Mouse (Mus musculus): ENCODE results near the gene Snrpd3. TPM values are rescaled to one million over a fixed set of nuclear protein-coding genes. Genes with fewer than 3 reads are reported as not detected.

Snrpd3 gene
- polyA plus RNA-seq, 1 experiment from 2014 or later = 144 TPM

DNA sequence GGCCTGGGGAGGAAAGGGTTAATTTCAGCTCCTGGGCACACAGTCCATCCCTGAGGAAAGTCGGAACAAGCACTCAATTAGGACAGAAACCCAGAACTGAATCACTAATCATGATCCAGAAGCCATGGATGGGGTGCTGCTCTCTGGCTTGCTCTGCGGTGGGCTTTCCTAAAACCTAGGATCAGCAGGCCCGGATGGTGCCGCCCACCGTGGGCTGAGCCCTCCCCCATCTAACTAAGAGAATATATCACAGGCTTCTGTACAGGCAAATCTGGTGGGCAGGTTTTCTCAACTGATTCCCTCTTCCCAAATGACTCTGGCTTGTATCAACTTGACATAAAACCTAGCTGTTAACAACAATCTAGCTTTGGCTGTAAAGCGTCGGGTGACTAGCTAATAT, 30.6 kb downstream of the Snrpd3 start:
- Histone ChIP-seq H3K27ac (ENCODE audit: low read length) (no peak overlapping the region), H3K4me2 (ENCODE audit: low read depth, low read length) (peak overlapping the region; percentile 32)
- ATAC-seq = peak; percentile 12; the same call in 1 of the 2 replicates

DNA sequence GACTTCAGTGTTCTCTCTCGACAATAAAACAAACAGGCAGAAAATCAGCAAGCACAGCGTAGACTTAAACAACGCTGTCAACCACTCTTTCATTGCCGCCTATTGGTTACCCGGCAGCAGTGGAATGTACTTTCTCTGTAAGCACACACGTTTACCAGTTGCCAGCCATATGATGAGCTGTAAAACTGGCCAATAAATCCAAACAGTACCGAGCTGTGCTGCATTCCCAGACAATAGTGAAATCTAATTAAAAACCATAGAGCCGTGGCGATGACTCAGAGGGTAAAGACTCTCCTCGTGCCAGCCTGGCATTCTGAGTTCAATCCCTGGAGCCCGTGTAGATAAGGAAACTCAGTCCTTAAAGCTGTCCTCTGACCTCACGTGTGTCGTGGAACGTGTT, 31.1 kb downstream of the Snrpd3 start:
- Histone ChIP-seq H3K27ac (ENCODE audit: low read length) (no peak overlapping the region; the same call in none of the 2 replicates), H3K27me3 (replicated peaks; ENCODE audit: control insufficient read depth, insufficient read depth, low read length) (no peaks in the 10 kb centered on the region), H3K4me2 (ENCODE audit: low read depth, low read length) (peak overlapping the region; percentile 26; the same call in 1 of the 2 replicates), H3K36me3 (ENCODE audit: control insufficient read depth, insufficient read depth, low read length) (no peaks in the 10 kb centered on the region), H3K4me3 (ENCODE audit: low read length) (no peak overlapping the region), H3K4me1 (ENCODE audit: control insufficient read depth, insufficient read depth, low read length) (peaks cover 8% of the 10 kb centered on the region), H3K9ac (ENCODE audit: low read depth, low read length) (no peak overlapping the region), H3K9me3 (ENCODE audit: control insufficient read depth, low read length) (no peaks in the 10 kb centered on the region)
- peak; percentile 83 for ATAC-seq
- WGBS = 22% methylated on average over 14 of the region's 14 CpGs

More for the DNA sequence above, 30.6 kb downstream of the Snrpd3 start:
- H3K27me3 ChIP-seq (replicated peaks; ENCODE audit: control insufficient read depth, insufficient read depth, low read length) = no peaks in the 10 kb centered on the region
- H3K4me3 ChIP-seq (ENCODE audit: low read length) = no peak overlapping the region
- WGBS = 31% methylated on average over 7 of the region's 7 CpGs
- H3K9me3 ChIP-seq (ENCODE audit: control insufficient read depth, low read length) = no peaks in the 10 kb centered on the region
- H3K36me3 ChIP-seq (ENCODE audit: control insufficient read depth, insufficient read depth, low read length) = no peaks in the 10 kb centered on the region
- H3K4me1 ChIP-seq (ENCODE audit: control insufficient read depth, insufficient read depth, low read length) = peaks cover 8% of the 10 kb centered on the region
- H3K9ac ChIP-seq (ENCODE audit: low read depth, low read length) = peak overlapping the region; percentile 43; the same call in 1 of the 2 replicates

DNA sequence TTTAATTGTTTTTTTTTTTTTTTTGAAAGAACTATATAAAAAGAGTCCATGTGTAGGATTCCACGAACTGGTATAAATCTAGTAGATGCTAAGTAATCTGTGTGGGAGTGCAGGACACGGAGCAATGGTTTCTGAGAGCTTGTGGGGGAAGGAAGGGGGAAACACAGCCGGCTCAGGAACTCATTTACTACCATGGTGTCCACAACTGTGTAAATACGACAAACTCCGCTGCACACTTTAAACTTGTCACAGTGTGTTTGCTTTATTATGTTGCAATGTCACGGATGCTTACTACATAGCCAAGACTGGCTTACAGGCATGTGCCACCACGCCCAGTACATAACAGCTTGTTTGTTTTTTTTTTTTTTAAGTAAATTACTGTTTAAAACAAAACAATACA, 32.5 kb downstream of the Snrpd3 start:
- Histone ChIP-seq H3K36me3 (ENCODE audit: control insufficient read depth, insufficient read depth, low read length) (no peaks in the 10 kb centered on the region), H3K27me3 (replicated peaks; ENCODE audit: control insufficient read depth, insufficient read depth, low read length) (no peaks in the 10 kb centered on the region), H3K4me3 (ENCODE audit: low read length) (no peak overlapping the region), H3K4me2 (ENCODE audit: low read depth, low read length) (no peak overlapping the region), H3K27ac (ENCODE audit: low read length) (no peak overlapping the region), H3K4me1 (ENCODE audit: control insufficient read depth, insufficient read depth, low read length) (peaks cover 8% of the 10 kb centered on the region), H3K9me3 (ENCODE audit: control insufficient read depth, low read length) (no peaks in the 10 kb centered on the region), H3K9ac (ENCODE audit: low read depth, low read length) (no peak overlapping the region)
- 48% methylated on average over 7 of the region's 7 CpGs for WGBS
- no peak for ATAC-seq

DNA sequence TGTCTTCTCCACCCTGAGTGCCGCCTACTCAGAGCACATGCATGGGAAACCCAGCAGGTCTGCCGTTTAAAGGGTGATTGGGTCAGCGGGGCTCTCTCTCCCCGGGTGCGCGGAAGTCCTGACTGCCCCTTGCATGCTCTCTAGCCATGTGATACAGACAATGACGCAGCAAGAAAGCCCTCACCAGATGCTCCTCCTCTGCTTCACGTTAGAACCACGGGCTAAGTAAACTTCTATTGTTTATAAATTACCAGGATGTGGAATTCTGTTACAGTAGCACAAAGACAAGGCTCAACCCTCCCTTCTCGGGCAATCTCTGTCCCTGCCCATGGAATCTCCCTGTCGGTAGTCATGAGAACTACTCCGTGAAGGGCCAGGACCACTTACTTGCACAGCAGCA, 33.8 kb downstream of the Snrpd3 start:
- H3K27ac ChIP-seq (ENCODE audit: low read length) = no peak overlapping the region
- H3K4me2 ChIP-seq (ENCODE audit: low read depth, low read length) = no peak overlapping the region; the same call in 1 of the 2 replicates
- no peak for ATAC-seq
- 25% methylated on average over 12 of the region's 12 CpGs for WGBS
- H3K9ac ChIP-seq (ENCODE audit: low read depth, low read length) = peak overlapping the region; percentile 40; the same call in 1 of the 2 replicates
- H3K9me3 ChIP-seq (ENCODE audit: control insufficient read depth, low read length) = no peaks in the 10 kb centered on the region
- no peaks in the 10 kb centered on the region for H3K27me3 ChIP-seq (replicated peaks; ENCODE audit: control insufficient read depth, insufficient read depth, low read length)
- peaks cover 10% of the 10 kb centered on the region for H3K4me1 ChIP-seq (ENCODE audit: control insufficient read depth, insufficient read depth, low read length)
- H3K36me3 ChIP-seq (ENCODE audit: control insufficient read depth, insufficient read depth, low read length) = no peaks in the 10 kb centered on the region
- H3K4me3 ChIP-seq (ENCODE audit: low read length) = no peak overlapping the region

DNA sequence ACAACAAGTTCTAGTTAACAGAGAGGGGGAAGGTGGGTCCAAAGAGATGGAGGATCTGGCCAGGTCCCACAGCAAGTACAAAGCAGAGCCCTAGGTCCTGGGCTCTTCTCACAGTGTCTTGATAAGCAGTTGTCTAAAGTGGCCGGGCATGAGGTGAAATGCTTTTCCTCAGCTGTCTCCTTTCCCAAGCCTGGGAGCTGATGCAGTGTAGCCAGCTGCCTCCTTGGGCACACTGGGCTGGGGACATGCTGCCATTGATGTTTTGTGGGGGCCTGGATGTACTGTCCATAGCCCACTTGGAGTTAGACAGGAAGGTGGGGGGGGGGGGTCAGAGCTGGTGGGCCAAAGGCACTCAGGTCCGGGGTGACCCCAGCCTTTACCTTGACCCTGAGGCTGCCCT, 34.8 kb downstream of the Snrpd3 start:
- H3K36me3 ChIP-seq (ENCODE audit: control insufficient read depth, insufficient read depth, low read length) = no peaks in the 10 kb centered on the region
- no peak overlapping the region for H3K4me3 ChIP-seq (ENCODE audit: low read length)
- no peak for ATAC-seq
- H3K4me1 ChIP-seq (ENCODE audit: control insufficient read depth, insufficient read depth, low read length) = peaks cover 13% of the 10 kb centered on the region
- H3K9me3 ChIP-seq (ENCODE audit: control insufficient read depth, low read length) = no peaks in the 10 kb centered on the region
- H3K27me3 ChIP-seq (replicated peaks; ENCODE audit: control insufficient read depth, insufficient read depth, low read length) = no peaks in the 10 kb centered on the region
- 62% methylated on average over 2 of the region's 2 CpGs for WGBS
- no peak overlapping the region for H3K4me2 ChIP-seq (ENCODE audit: low read depth, low read length)
- no peak overlapping the region for H3K9ac ChIP-seq (ENCODE audit: low read depth, low read length)
- H3K27ac ChIP-seq (ENCODE audit: low read length) = no peak overlapping the region

DNA sequence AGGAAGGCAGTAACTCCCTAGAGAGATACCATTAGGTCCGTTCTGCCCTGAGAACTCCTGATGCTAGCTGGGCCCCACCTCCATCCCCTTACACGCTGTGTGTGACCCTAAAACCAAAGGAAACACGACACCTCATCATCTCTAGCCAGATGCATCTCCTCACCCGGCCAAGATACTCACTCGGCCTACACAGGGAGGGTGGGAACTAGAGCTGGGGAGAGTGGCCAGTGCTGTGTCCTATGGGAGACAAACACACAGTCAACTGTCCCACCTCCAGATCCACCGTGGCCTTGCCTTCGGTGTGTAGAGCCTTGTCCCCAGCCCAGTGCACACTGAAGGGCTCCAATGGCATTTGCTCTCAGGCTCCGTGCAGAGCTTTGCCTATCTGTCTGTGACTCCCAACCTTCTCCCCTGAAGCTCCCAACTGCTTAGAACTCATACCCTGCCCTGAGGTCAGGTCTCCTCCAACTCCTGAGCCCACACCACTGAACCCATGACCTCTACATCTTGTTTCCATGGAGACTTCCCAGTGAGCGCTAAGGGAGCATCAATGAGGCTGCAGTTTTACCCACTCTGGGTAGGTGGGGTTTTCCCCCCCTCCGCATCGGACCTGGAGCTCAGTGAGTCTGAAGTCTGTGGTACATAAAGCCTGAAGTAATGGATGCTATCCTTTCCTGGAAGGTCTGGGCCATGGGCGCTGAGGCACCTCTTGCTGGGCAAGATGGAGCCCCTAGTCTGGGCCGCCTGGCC, 35.5 kb downstream of the Snrpd3 start:
- 68% methylated on average over 13 of the region's 13 CpGs for WGBS
- ATAC-seq = no peak
- H3K4me1 ChIP-seq (ENCODE audit: control insufficient read depth, insufficient read depth, low read length) = peaks cover 12% of the 10 kb centered on the region

DNA sequence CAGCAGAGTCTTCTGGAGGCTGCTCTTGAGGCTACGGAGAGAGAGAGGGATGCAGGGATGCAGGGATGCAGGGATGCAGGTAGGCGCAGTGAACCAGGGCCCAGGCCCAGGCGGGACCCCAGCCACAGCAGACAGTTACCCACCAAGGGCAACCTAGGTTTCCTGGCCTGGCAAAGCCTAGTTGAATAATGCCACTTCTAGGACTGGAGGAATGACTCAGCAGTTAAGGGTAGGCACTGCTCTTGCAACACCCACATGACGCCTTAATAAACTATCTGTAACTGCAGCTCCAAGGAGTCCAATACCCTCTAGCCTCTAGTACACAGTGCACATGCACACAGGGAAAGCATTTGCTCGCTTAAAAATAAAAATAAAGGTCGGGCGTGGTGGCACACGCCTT, 36.7 kb downstream of the Snrpd3 start:
- ATAC-seq = peak; percentile 20; the same call in 1 of the 2 replicates
- Histone ChIP-seq H3K9ac (ENCODE audit: low read depth, low read length) (no peak overlapping the region), H3K4me2 (ENCODE audit: low read depth, low read length) (no peak overlapping the region), H3K27ac (ENCODE audit: low read length) (no peak overlapping the region), H3K27me3 (replicated peaks; ENCODE audit: control insufficient read depth, insufficient read depth, low read length) (peaks cover 3% of the 10 kb centered on the region; the same call in 1 of the 2 replicates), H3K4me1 (ENCODE audit: control insufficient read depth, insufficient read depth, low read length) (peaks cover 11% of the 10 kb centered on the region), H3K4me3 (ENCODE audit: low read length) (no peak overlapping the region), H3K36me3 (ENCODE audit: control insufficient read depth, insufficient read depth, low read length) (no peaks in the 10 kb centered on the region), H3K9me3 (ENCODE audit: control insufficient read depth, low read length) (no peaks in the 10 kb centered on the region)
- 87% methylated on average over 8 of the region's 8 CpGs for WGBS

More for the DNA sequence above, 35.5 kb downstream of the Snrpd3 start:
- no peak overlapping the region for H3K4me2 ChIP-seq (ENCODE audit: low read depth, low read length)
- no peak overlapping the region for H3K4me3 ChIP-seq (ENCODE audit: low read length)
- no peak overlapping the region for H3K9ac ChIP-seq (ENCODE audit: low read depth, low read length)
- no peaks in the 10 kb centered on the region for H3K27me3 ChIP-seq (replicated peaks; ENCODE audit: control insufficient read depth, insufficient read depth, low read length)
- no peaks in the 10 kb centered on the region for H3K9me3 ChIP-seq (ENCODE audit: control insufficient read depth, low read length)
- H3K36me3 ChIP-seq (ENCODE audit: control insufficient read depth, insufficient read depth, low read length) = no peaks in the 10 kb centered on the region
- no peak overlapping the region for H3K27ac ChIP-seq (ENCODE audit: low read length)

DNA sequence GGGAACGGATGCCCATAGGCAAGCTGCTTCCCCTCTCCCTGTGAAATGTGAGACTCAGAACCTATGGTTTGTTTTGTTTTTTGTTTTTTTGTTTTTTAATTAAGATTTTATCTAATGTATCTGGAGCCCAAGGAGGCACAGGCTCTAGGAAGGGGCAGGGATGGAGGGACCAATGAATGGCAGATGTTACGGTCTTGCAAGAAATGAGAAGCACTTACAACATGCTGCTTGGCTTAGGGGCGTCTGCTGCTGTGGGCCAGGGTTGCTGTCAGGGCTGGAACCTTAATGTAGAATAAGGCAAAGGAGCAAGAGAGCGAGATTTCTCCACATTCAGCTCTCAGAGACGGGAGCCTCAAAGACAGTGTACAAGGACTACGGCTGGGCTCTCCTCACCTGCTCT, 38.2 kb downstream of the Snrpd3 start:
- no peak overlapping the region for H3K4me3 ChIP-seq (ENCODE audit: low read length)
- H3K27ac ChIP-seq (ENCODE audit: low read length) = no peak overlapping the region
- no peak for ATAC-seq
- WGBS = 75% methylated on average over 6 of the region's 6 CpGs
- peaks cover 23% of the 10 kb centered on the region for H3K4me1 ChIP-seq (ENCODE audit: control insufficient read depth, insufficient read depth, low read length)
- peaks cover 16% of the 10 kb centered on the region for H3K27me3 ChIP-seq (replicated peaks; ENCODE audit: control insufficient read depth, insufficient read depth, low read length)
- no peaks in the 10 kb centered on the region for H3K9me3 ChIP-seq (ENCODE audit: control insufficient read depth, low read length)
- no peak overlapping the region for H3K9ac ChIP-seq (ENCODE audit: low read depth, low read length)
- no peaks in the 10 kb centered on the region for H3K36me3 ChIP-seq (ENCODE audit: control insufficient read depth, insufficient read depth, low read length)
- H3K4me2 ChIP-seq (ENCODE audit: low read depth, low read length) = no peak overlapping the region

DNA sequence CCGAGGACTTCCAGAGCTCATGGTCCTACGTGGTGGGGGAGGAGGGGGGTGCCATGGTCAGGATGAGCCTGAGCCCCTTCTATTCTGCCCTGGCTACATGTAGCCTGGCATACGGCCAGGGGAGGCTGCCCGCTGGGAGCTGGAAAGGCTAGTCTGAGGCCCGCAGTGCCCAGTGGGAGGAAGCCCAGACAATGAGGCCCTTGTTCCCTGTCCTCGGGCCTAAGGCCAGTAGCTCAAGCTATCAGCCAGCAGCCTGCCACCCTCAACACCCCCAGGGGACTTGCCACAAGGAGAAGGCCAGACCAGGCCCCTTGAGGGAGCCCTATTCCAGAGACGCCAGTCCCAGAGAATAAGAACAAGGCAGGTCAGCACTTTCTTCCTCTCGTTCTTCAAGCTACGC, 38.7 kb downstream of the Snrpd3 start:
- Histone ChIP-seq H3K4me3 (ENCODE audit: low read length) (no peak overlapping the region), H3K27me3 (replicated peaks; ENCODE audit: control insufficient read depth, insufficient read depth, low read length) (peaks cover 20% of the 10 kb centered on the region), H3K4me1 (ENCODE audit: control insufficient read depth, insufficient read depth, low read length) (peaks cover 22% of the 10 kb centered on the region), H3K9me3 (ENCODE audit: control insufficient read depth, low read length) (no peaks in the 10 kb centered on the region), H3K4me2 (ENCODE audit: low read depth, low read length) (no peak overlapping the region), H3K27ac (ENCODE audit: low read length) (no peak overlapping the region), H3K9ac (ENCODE audit: low read depth, low read length) (no peak overlapping the region; the same call in 1 of the 2 replicates), H3K36me3 (ENCODE audit: control insufficient read depth, insufficient read depth, low read length) (no peaks in the 10 kb centered on the region)
- peak; percentile 46; the same call in 1 of the 2 replicates for ATAC-seq
- WGBS = 58% methylated on average over 9 of the region's 9 CpGs
